Mouse (Mus musculus) myocyte (in vitro differentiated cells): ENCODE data around the gene Cdk17. TPM values are rescaled to one million over a fixed set of nuclear protein-coding genes. Genes with fewer than 3 reads are reported as not detected.
"Not testable (repeated sequence)": the region's sequence is repeated elsewhere in the genome, so short reads cannot be mapped to it uniquely, and the experiment has no call there.

Experiments used
- H3K27me3 ChIP-seq: one replicate; pipeline ENCODE4 v1.6.1; 2011; ENCODE audit not compliant: control insufficient read depth, insufficient read depth, insufficient read length
- H3K36me3 ChIP-seq: one replicate; pipeline ENCODE4 v1.6.1; 2011; ENCODE audit not compliant: control insufficient read depth, insufficient read depth
- H3K4me2 ChIP-seq: one replicate; pipeline ENCODE4 v1.6.1; 2011; ENCODE audit warnings: low read depth, control low read depth
- H3K4me3 ChIP-seq: one replicate; pipeline ENCODE4 v1.5.1; 2011; ENCODE audit warnings: mild to moderate bottlenecking, control low read depth, moderate library complexity
- H3K79me2 ChIP-seq: one replicate; pipeline ENCODE4 v1.6.1; 2011; ENCODE audit not compliant: control insufficient read depth, insufficient read depth
- H3ac ChIP-seq: one replicate; pipeline ENCODE4 v1.6.1; 2011; ENCODE audit not compliant: control insufficient read depth, insufficient read length
- CEBPB ChIP-seq: IDR thresholded peaks from 2 replicates; pipeline ENCODE4 v1.6.1; 2011; ENCODE audit warnings: mild to moderate bottlenecking, moderate library complexity; ENCODE audit not compliant: poor library complexity, insufficient read depth, severe bottlenecking
- E2F4 ChIP-seq: IDR thresholded peaks from one replicate; pipeline ENCODE4 v1.6.1; 2011; ENCODE audit warnings: mild to moderate bottlenecking, control low read depth, moderate library complexity; ENCODE audit not compliant: insufficient read depth
- MAX ChIP-seq: IDR thresholded peaks from one replicate; pipeline ENCODE4 v1.6.1; 2011; ENCODE audit warnings: low read depth, mild to moderate bottlenecking, control low read depth
- MYOD1 ChIP-seq, 3 experiments: IDR thresholded peaks; one replicate each; pipeline ENCODE4 v1.6.1; 2011; ENCODE audit warnings: control low read depth in 2 of 3, low read depth in 2 of 3, mild to moderate bottlenecking in 2 of 3, moderate library complexity in 1 of 3; ENCODE audit not compliant: insufficient read length in 2 of 3, control insufficient read depth in 1 of 3
- MYOG ChIP-seq, 3 experiments: IDR thresholded peaks; one replicate each; pipeline ENCODE4 v1.6.1; 2011; ENCODE audit warnings: control low read depth in 2 of 3, low read depth in 2 of 3, mild to moderate bottlenecking in 2 of 3; ENCODE audit not compliant: insufficient read length in 2 of 3, control insufficient read depth in 1 of 3, insufficient read depth in 1 of 3
- POLR2A ChIP-seq: IDR thresholded peaks from one replicate; pipeline ENCODE4 v1.6.1; 2011; ENCODE audit warnings: low read depth, mild to moderate bottlenecking, control low read depth, moderate library complexity; ENCODE audit not compliant: insufficient read length
- POLR2AphosphoS2 ChIP-seq: IDR thresholded peaks from one replicate; pipeline ENCODE4 v1.6.1; 2011; ENCODE audit warnings: low read depth, control low read depth; ENCODE audit not compliant: insufficient read length
- REST ChIP-seq: IDR thresholded peaks from one replicate; pipeline ENCODE4 v1.6.1; 2011; ENCODE audit warnings: mild to moderate bottlenecking, control low read depth, moderate library complexity; ENCODE audit not compliant: insufficient read depth, insufficient read length
- SRF ChIP-seq: IDR thresholded peaks from one replicate; pipeline ENCODE4 v1.6.1; 2011; ENCODE audit warnings: low read depth; ENCODE audit not compliant: control insufficient read depth, insufficient read length
- TCF12 ChIP-seq: IDR thresholded peaks from one replicate; pipeline ENCODE4 v1.6.1; 2011; ENCODE audit warnings: mild to moderate bottlenecking, control low read depth; ENCODE audit not compliant: poor library complexity, insufficient read depth, severe bottlenecking
- TCF3 ChIP-seq: IDR thresholded peaks from one replicate; pipeline ENCODE4 v1.6.1; 2011; ENCODE audit warnings: low read depth, control low read depth; ENCODE audit not compliant: insufficient read length
- USF1 ChIP-seq: IDR thresholded peaks from one replicate; pipeline ENCODE4 v1.6.1; 2011; ENCODE audit warnings: low read depth, mild to moderate bottlenecking, control low read depth, moderate library complexity
- polyA plus RNA-seq: library from polyadenylated mRNA; unstranded; fragments of >200 nt; fragmentation: generic; extraction: Trizol; gene quantifications from one replicate; pipeline ENCODE4 v1.2.1, GENCODE M21; 2012; ENCODE audit warnings: missing spikeins

The Cdk17 gene
- polyA plus RNA-seq, 1 experiment: 11.8 TPM

- no peaks in the 10 kb centered on the region for H3K27me3 ChIP-seq
- H3K36me3 ChIP-seq: no peaks in the 10 kb centered on the region
- H3K4me3 ChIP-seq: no peak overlapping the region
- H3K79me2 ChIP-seq: no peaks in the 10 kb centered on the region
- TF ChIP-seq TCF12 (no peak), MYOD1 (IDR thresholded peaks at IDR 0.05; ENCODE audit: control insufficient read depth in 1 of 3, insufficient read length in 2 of 3, low read depth in 2 of 3) (no peak), POLR2AphosphoS2 (no peak), REST (no peak), SRF (no peak), POLR2A (no peak), MAX (no peak), CEBPB (no peak)
- H3ac ChIP-seq: no peak overlapping the region
- H3K4me2 ChIP-seq: no peak overlapping the region
Observed at GRCm38 (mm10) chr10:93146601-93147000, 14.1 kb upstream of the Cdk17 start.

DNA sequence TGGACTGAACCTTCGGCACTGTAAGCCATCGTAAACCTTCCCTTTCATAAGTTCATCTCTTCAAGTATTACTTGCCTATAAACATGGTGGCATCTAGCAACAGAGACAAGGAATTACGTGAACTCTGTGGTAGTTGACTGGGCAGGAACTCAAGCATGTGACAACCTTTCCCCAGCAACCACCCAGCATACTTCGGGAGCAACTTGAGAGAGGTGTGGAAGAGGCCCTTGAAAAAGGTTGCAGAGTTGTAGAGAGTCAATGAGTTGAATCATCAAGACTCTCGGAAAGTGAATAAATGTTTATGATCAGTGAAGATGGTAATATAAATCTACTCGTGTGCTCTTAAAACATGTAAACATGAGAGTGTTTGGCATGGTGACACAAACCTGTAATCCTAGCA, 13.0 kb upstream of the Cdk17 start:
- no peak for TF ChIP-seq TCF12
- TF ChIP-seq TCF3: no peak
- TF ChIP-seq REST: no peak
- TF ChIP-seq POLR2A: no peak
- TF ChIP-seq MYOD1 (IDR thresholded peaks at IDR 0.05; ENCODE audit: control insufficient read depth in 1 of 3, insufficient read length in 2 of 3, low read depth in 2 of 3): no peak
- no peak for TF ChIP-seq MYOG (IDR thresholded peaks at IDR 0.05; ENCODE audit: control insufficient read depth in 1 of 3, insufficient read depth in 1 of 3, insufficient read length in 2 of 3, low read depth in 2 of 3)
- TF ChIP-seq E2F4: no peak
- no peak for TF ChIP-seq CEBPB
- no peak for TF ChIP-seq SRF
- TF ChIP-seq POLR2AphosphoS2: no peak
- TF ChIP-seq MAX: no peak
- TF ChIP-seq USF1: no peak
- no peak overlapping the region for H3K4me2 ChIP-seq
- no peak overlapping the region for H3K4me3 ChIP-seq
- no peaks in the 10 kb centered on the region for H3K79me2 ChIP-seq
- H3K36me3 ChIP-seq: no peaks in the 10 kb centered on the region
- no peak overlapping the region for H3ac ChIP-seq
- H3K27me3 ChIP-seq: no peaks in the 10 kb centered on the region

DNA sequence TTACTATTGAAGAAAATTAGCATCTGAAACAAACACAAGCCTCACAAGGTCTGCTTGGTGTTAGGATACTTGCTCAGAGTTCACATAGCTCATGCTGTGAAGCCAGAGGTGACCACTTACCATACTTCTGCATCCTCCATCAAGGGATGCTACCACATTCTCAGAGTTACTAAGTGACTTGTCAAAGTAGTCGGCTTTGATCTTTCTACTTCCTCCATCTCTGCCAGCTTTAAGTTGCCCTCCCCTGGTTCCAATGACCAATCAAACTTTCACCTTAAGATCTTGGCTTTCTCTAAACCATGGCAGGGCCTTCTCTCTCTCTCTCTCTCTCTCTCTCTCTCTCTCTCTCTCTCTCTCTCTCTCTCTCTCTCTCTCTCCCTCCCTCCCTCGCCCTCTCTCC, 11.1 kb upstream of the Cdk17 start:
- TF ChIP-seq SRF: no peak
- no peak for TF ChIP-seq CEBPB
- no peak for TF ChIP-seq POLR2AphosphoS2
- Histone ChIP-seq H3K27me3 (no peaks in the 10 kb centered on the region), H3K4me2 (no peak overlapping the region), H3ac (no peak overlapping the region), H3K4me3 (no peak overlapping the region), H3K36me3 (no peaks in the 10 kb centered on the region), H3K79me2 (no peaks in the 10 kb centered on the region)

GRCm38 (mm10) chr10:93151775-93152174, 8.9 kb upstream of the Cdk17 start:
- TF ChIP-seq CEBPB (0 out of 2 replicates have a peak, but pooled peaks have one; percentile 43), POLR2A (no peak)
- no peaks in the 10 kb centered on the region for H3K27me3 ChIP-seq
- no peak overlapping the region for H3K4me3 ChIP-seq
- no peak overlapping the region for H3ac ChIP-seq
- no peaks in the 10 kb centered on the region for H3K36me3 ChIP-seq
- H3K4me2 ChIP-seq: no peak overlapping the region
- H3K79me2 ChIP-seq: no peaks in the 10 kb centered on the region

- no peaks in the 10 kb centered on the region for H3K36me3 ChIP-seq
- TF ChIP-seq POLR2A (no peak), POLR2AphosphoS2 (no peak), TCF12 (no peak), REST (no peak), USF1 (no peak), MYOG (IDR thresholded peaks at IDR 0.05; ENCODE audit: control insufficient read depth in 1 of 3, insufficient read depth in 1 of 3, insufficient read length in 2 of 3, low read depth in 2 of 3) (no peak), MAX (no peak), SRF (no peak), TCF3 (no peak), E2F4 (no peak), CEBPB (no peak), MYOD1 (IDR thresholded peaks at IDR 0.05; ENCODE audit: control insufficient read depth in 1 of 3, insufficient read length in 2 of 3, low read depth in 2 of 3) (no peak)
Observed at GRCm38 (mm10) chr10:93152698-93153097, 8.0 kb upstream of the Cdk17 start.

DNA sequence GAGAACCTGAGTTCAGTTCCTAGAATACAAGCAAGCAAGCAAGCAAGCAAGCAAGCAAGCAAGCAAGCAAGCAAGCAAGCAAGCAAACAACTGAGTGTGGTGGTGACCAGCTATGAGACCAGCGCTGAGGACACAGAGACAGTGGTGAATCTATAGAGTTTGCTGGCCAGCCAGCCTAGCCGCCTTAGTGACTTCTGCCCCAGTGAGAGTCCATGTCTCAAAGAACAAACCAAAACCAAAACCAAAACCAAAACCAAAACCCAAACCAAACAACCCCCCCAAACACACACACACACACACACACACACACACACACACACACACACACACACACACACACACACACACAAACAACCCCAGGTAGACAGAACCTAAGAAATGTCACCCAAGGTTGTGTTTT, 7.3 kb upstream of the Cdk17 start:
- not testable (repeated sequence) for H3K27me3 ChIP-seq, H3K4me3 ChIP-seq

More at GRCm38 (mm10) chr10:93152698-93153097, 8.0 kb upstream of the Cdk17 start:
- Histone ChIP-seq H3K4me2 (no peak overlapping the region), H3K27me3 (no peaks in the 10 kb centered on the region), H3K79me2 (no peaks in the 10 kb centered on the region), H3K4me3 (no peak overlapping the region), H3ac (no peak overlapping the region)

More for the DNA sequence above, 7.3 kb upstream of the Cdk17 start:
- not testable (repeated sequence) for H3K79me2 ChIP-seq, H3K36me3 ChIP-seq, H3K4me2 ChIP-seq, H3ac ChIP-seq
